18 mouse cellular contexts compared by ENCODE assay signal in the genomic region with DNA sequence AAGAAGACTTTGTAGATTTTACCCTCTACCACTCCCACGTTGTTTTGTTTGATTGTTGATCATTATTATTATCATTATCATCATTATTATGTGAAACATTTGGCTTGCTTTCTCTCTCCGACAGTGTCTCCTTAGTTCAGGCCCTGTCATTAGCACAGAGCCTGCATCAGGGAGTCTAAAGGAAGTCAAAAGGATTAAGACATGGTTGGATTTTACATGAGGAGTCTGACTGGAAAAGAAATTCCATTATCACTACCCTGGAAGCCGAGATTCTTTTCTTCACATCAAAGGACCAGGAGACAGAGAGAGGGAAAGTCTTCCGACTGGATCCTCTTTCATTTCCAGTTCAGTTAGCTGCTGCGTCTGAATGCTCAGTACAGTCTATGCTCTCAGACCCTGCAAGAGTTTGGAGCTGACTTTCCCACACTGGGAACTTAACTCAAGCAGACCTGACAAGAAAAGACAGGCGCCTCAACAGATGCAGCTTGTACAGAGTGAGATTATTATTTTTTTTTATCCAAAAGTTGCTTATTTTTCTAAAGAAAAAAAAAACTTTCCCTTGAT.
DNase-seq lines count a peak whose midpoint lies in the region; ATAC-seq and TF ChIP-seq lines count a peak whose summit lies in the region.
"Had no signal": no experiment of that assay in that cellular context is flagged by ENCODE, and none has a peak within 500 bp of the region (broad histone marks: within the 10 kb centered on the region; RNA-seq: fewer than 3 reads in every experiment).

No protein-coding gene starts in this region.

- WGBS in hindbrain, postnatal 0 days, result 26% methylated on average over 6 of the region's 6 CpGs
- WGBS in hindbrain, embryonic 13.5 days, result 28% methylated on average over 6 of the region's 6 CpGs
- 16% methylated on average over 6 of the region's 6 CpGs for WGBS in midbrain, embryonic 11.5 days
- 11% methylated on average over 6 of the region's 6 CpGs for WGBS in midbrain, embryonic 13.5 days
- WGBS in neural tube, embryonic 15.5 days, result 44% methylated on average over 6 of the region's 6 CpGs

- no peak for TF ChIP-seq CTCF in hindbrain, postnatal 0 days (IDR thresholded peaks at IDR 0.05; ENCODE audit: low read depth)

- no peak for DNase-seq in hindbrain, postnatal 0 days (ENCODE audit: low spot score)
- DNase-seq in midbrain, embryonic 11.5 days (ENCODE audit: low spot score, missing footprints), result no peak
- no peak for DNase-seq in left cerebral cortex, postnatal 14 days (ENCODE audit: low spot score in 2 of 2)
- DNase-seq: adrenal gland, adult 2 months; adrenal gland, postnatal 25 days; cerebellum, adult 2 months; cerebellum, postnatal 10 days; gastrocnemius, postnatal 14 days; heart, adult 2 months; heart, postnatal 14 days had no signal

- H3K36me3 ChIP-seq in hindbrain, postnatal 0 days (ENCODE audit: insufficient read depth, low read length), result no peaks in the 10 kb centered on the region
- no peaks in the 10 kb centered on the region for H3K36me3 ChIP-seq in hindbrain, embryonic 13.5 days
- H3K36me3 ChIP-seq in midbrain, embryonic 11.5 days (ENCODE audit: control insufficient read depth, insufficient read depth, low read length), result no peaks in the 10 kb centered on the region
- H3K36me3 ChIP-seq in midbrain, embryonic 13.5 days, result no peaks in the 10 kb centered on the region
- H3K36me3 ChIP-seq in neural tube, embryonic 15.5 days, result no peaks in the 10 kb centered on the region
- H3K36me3 ChIP-seq: embryonic facial prominence, embryonic 10.5 days; heart, embryonic 15.5 days; hindbrain, embryonic 15.5 days had no signal

- H3K27ac ChIP-seq in hindbrain, postnatal 0 days, result no peak overlapping the region
- no peak overlapping the region for H3K27ac ChIP-seq in hindbrain, embryonic 13.5 days
- H3K27ac ChIP-seq in midbrain, embryonic 11.5 days (ENCODE audit: low read depth, low read length), result no peak overlapping the region
- H3K27ac ChIP-seq in midbrain, embryonic 13.5 days, result no peak overlapping the region
- H3K27ac ChIP-seq in neural tube, embryonic 15.5 days (replicated peaks), result no peak overlapping the region
- H3K27ac ChIP-seq: embryonic facial prominence, embryonic 10.5 days; heart, adult 2 months; heart, embryonic 15.5 days; hindbrain, embryonic 15.5 days had no signal

- H3K9ac ChIP-seq in hindbrain, postnatal 0 days (replicated peaks; ENCODE audit: low read length), result no peak overlapping the region
- no peak overlapping the region for H3K9ac ChIP-seq in hindbrain, embryonic 13.5 days
- H3K9ac ChIP-seq in midbrain, embryonic 11.5 days (ENCODE audit: low read length), result no peak overlapping the region
- no peak overlapping the region for H3K9ac ChIP-seq in midbrain, embryonic 13.5 days (replicated peaks)
- H3K9ac ChIP-seq in neural tube, embryonic 15.5 days (replicated peaks), result no peak overlapping the region
- H3K9ac ChIP-seq: heart, embryonic 15.5 days; hindbrain, embryonic 15.5 days had no signal

- peaks cover 6% of the 10 kb centered on the region; the same call in 1 of the 2 replicates for H3K4me1 ChIP-seq in hindbrain, postnatal 0 days (ENCODE audit: insufficient read depth, low read length)
- no peaks in the 10 kb centered on the region for H3K4me1 ChIP-seq in hindbrain, embryonic 13.5 days (replicated peaks)
- H3K4me1 ChIP-seq in midbrain, embryonic 11.5 days (ENCODE audit: control insufficient read depth, insufficient read depth, low read length), result no peaks in the 10 kb centered on the region
- H3K4me1 ChIP-seq in midbrain, embryonic 13.5 days (replicated peaks), result peaks cover 4% of the 10 kb centered on the region; the same call in 1 of the 2 replicates
- H3K4me1 ChIP-seq in neural tube, embryonic 15.5 days, result no peaks in the 10 kb centered on the region
- H3K4me1 ChIP-seq: embryonic facial prominence, embryonic 10.5 days; heart, embryonic 15.5 days; hindbrain, embryonic 15.5 days had no signal

- H3K9me3 ChIP-seq in hindbrain, postnatal 0 days (ENCODE audit: low read length), result no peaks in the 10 kb centered on the region
- no peaks in the 10 kb centered on the region for H3K9me3 ChIP-seq in hindbrain, embryonic 13.5 days
- H3K9me3 ChIP-seq in midbrain, embryonic 11.5 days (ENCODE audit: control insufficient read depth, low read length), result no peaks in the 10 kb centered on the region
- H3K9me3 ChIP-seq in midbrain, embryonic 13.5 days, result no peaks in the 10 kb centered on the region
- no peaks in the 10 kb centered on the region for H3K9me3 ChIP-seq in neural tube, embryonic 15.5 days (replicated peaks)
- H3K9me3 ChIP-seq: embryonic facial prominence, embryonic 10.5 days; heart, embryonic 15.5 days; hindbrain, embryonic 15.5 days had no signal

- ATAC-seq in hindbrain, postnatal 0 days, result peak; percentile 75
- no peak for ATAC-seq in hindbrain, embryonic 13.5 days (ENCODE audit: low FRiP score)
- peak; percentile 81 for ATAC-seq in midbrain, embryonic 11.5 days (ENCODE audit: low FRiP score)
- ATAC-seq in midbrain, embryonic 13.5 days, result 0 out of 2 replicates have a peak, but pooled peaks have one; percentile 24
- ATAC-seq in neural tube, embryonic 15.5 days (ENCODE audit: low FRiP score), result no peak
- ATAC-seq: forebrain, embryonic 16.5 days had no signal

- no peaks in the 10 kb centered on the region for H3K27me3 ChIP-seq in hindbrain, postnatal 0 days (ENCODE audit: insufficient read depth, low read length)
- no peaks in the 10 kb centered on the region for H3K27me3 ChIP-seq in hindbrain, embryonic 13.5 days
- no peaks in the 10 kb centered on the region for H3K27me3 ChIP-seq in midbrain, embryonic 11.5 days (ENCODE audit: control insufficient read depth, insufficient read depth, low read length)
- no peaks in the 10 kb centered on the region for H3K27me3 ChIP-seq in midbrain, embryonic 13.5 days
- no peaks in the 10 kb centered on the region for H3K27me3 ChIP-seq in neural tube, embryonic 15.5 days (replicated peaks)
- H3K27me3 ChIP-seq: heart, embryonic 15.5 days; hindbrain, embryonic 15.5 days had no signal

- no peak overlapping the region for H3K4me3 ChIP-seq in hindbrain, postnatal 0 days (ENCODE audit: low read length)
- H3K4me3 ChIP-seq in hindbrain, embryonic 13.5 days, result no peak overlapping the region
- no peak overlapping the region for H3K4me3 ChIP-seq in midbrain, embryonic 11.5 days (ENCODE audit: low read depth, low read length)
- no peak overlapping the region for H3K4me3 ChIP-seq in midbrain, embryonic 13.5 days (replicated peaks)
- H3K4me3 ChIP-seq in neural tube, embryonic 15.5 days (replicated peaks), result no peak overlapping the region
- H3K4me3 ChIP-seq: embryonic facial prominence, embryonic 10.5 days; heart, adult 2 months; heart, embryonic 15.5 days; hindbrain, embryonic 15.5 days had no signal

- intact Hi-C loops in left cerebral cortex, postnatal 14 days (cut with DNase I), result no loop called here

- no peak overlapping the region for H3K4me2 ChIP-seq in hindbrain, postnatal 0 days (ENCODE audit: low read depth, low read length)
- no peak overlapping the region for H3K4me2 ChIP-seq in hindbrain, embryonic 13.5 days
- no peak overlapping the region for H3K4me2 ChIP-seq in midbrain, embryonic 11.5 days
- no peak overlapping the region for H3K4me2 ChIP-seq in midbrain, embryonic 13.5 days (replicated peaks)
- H3K4me2 ChIP-seq in neural tube, embryonic 15.5 days, result no peak overlapping the region
- H3K4me2 ChIP-seq: heart, embryonic 11.5 days; heart, embryonic 15.5 days; hindbrain, embryonic 15.5 days had no signal

Comparison
In these comparisons a context has a peak if more than half of its experiments do, and no peak if none do; other contexts are left out.
1. ATAC-seq: peak in hindbrain, postnatal 0 days (single experiment), midbrain, embryonic 11.5 days (single experiment) and midbrain, embryonic 13.5 days (single experiment); none in hindbrain, embryonic 13.5 days (single experiment) and neural tube, embryonic 15.5 days (single experiment).